Mouse (Mus musculus) retina, postnatal 1 day (tissue): ENCODE results near the gene Ercc8.

ENCODE experiments used
- DNase-seq: peaks from one replicate; pipeline ENCODE4 v3.0.0-alpha.2; 2012

Ercc8 gene

DNA sequence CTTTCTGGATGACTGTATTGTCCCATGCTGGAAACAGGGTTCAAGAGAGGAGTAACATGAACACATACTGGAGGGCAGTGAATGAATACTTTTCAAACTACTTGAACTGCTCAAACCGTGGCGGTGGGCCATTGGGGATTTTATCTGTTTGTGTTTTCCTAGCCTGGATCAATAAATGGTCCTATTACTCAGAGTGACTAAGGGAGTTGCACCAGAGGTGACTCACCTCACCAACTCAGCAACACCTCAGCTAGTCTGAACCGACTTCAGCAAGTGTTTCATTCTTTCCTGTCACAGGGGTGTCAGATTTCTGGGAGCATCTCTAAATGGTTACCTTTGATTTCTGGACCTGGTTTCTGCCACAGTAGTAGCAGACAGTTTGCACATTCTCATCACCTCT is 70.7 kb downstream of the Ercc8 start:
- no peak for DNase-seq

- DNase-seq: no peak
Measured at GRCm38 (mm10) chr13:108229634-108230330, 71.3 kb downstream of the Ercc8 start.

DNA sequence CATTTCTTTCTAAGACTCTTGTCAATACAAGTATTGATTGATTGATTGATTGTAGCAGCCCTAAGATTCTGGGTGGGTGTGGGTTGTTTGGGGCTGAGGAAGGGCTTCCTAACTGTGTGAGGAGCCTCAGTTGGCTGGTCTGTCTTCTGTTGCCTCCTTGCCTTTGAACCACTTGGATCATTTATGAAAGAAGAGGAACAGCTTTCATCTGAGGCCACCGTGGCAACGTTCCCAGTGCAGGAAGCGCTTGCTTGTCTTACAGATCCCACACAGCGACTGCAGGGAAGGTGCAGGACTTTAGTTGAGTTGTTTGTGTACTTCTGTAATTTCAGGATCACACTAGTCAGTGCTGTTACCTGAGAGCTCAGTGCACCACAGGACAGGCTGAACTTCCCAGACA is 81.5 kb downstream of the Ercc8 start:
- no peak for DNase-seq

DNA sequence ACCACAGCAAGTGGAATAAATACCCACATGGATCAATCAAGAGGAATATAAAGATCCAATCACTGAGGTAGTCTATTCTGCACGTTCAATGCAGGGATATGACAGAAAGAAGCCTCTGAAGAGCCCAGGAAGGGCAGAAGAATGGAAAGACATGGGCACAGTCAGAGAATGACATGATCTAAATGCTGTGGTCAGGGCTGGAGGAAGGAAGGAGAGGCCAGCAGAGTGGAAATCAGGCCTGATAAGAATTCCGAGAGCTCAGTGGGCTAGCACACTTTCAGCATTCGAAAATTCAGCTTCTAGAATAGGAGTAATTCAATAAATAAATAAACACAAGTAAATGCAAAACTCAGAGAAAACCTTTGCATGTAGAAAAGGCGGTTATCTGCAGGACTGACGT is 83.2 kb downstream of the Ercc8 start:
- DNase-seq: no peak
